In the genomic region with DNA sequence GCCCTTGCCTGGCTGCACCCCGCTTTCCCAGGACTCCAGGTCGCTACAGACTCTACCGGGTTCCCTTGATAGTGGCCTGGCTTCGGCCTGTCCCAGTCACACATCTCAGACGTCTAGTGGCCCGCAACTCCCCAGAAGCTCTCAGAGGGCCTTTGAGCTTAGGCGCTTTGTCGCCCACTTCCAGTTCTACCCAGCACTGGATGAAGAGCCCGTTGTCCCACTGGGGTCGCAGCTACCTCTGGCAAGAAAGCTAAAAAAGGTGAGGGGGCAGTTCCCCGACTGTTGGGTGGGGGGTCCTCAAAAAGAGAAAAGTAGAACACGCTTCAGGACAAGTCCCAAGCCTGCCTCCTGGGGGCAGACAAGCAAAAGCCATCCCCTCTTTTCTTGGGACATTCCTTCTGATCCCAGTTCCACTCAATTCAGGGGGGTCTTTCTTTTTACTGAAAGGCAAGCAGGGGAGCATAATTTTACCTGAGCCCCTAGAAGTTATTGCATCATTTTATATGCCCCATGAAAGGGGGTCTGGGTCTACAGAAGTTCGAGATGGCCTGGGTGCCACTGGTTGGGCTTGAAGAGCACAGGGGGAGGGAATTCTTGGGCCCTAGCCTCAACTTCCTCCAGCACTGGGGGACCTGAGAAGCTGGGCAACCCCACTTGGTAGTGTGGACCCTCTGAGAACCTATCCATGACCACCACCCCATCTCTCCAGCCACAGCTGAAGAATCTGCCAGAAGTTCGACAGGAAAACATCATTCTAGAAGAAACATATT, we compare ENCODE assay signal across 8 mouse cellular contexts. TPM values are rescaled to one million over a fixed set of nuclear protein-coding genes. Genes with fewer than 3 reads are reported as not detected.
A peak's percentile ranks its signal among the peaks of the same experiment; 100 is the strongest.
DNase-seq lines count a peak whose midpoint lies in the region; ATAC-seq and TF ChIP-seq lines count a peak whose summit lies in the region.

No protein-coding gene starts in this region.

- H3K9me3 ChIP-seq in lung, postnatal 0 days (ENCODE audit: low read length), result no peaks in the 10 kb centered on the region
- H3K9me3 ChIP-seq in forebrain, postnatal 0 days (ENCODE audit: low read length), result no peaks in the 10 kb centered on the region
- no peaks in the 10 kb centered on the region for H3K9me3 ChIP-seq in neural tube, embryonic 14.5 days (ENCODE audit: control insufficient read depth, low read length)

- TF ChIP-seq CTCF in lung, postnatal 0 days (IDR thresholded peaks at IDR 0.05), result peak; percentile 42; the same call in 1 of the 2 replicates
- TF ChIP-seq CTCF in forebrain, postnatal 0 days (IDR thresholded peaks at IDR 0.05; ENCODE audit: low read depth), result peak; percentile 56

- peak overlapping the region; percentile 24; the same call in 1 of the 2 replicates for H3K4me3 ChIP-seq in lung, postnatal 0 days (ENCODE audit: low read depth, low read length)
- H3K4me3 ChIP-seq in forebrain, postnatal 0 days (ENCODE audit: low read depth, low read length), result peak overlapping the region; percentile 22; the same call in 1 of the 2 replicates
- H3K4me3 ChIP-seq in neural tube, embryonic 14.5 days (ENCODE audit: low read depth, low read length), result peak overlapping the region; percentile 24

- peak overlapping the region; percentile 48 for H3K4me2 ChIP-seq in lung, postnatal 0 days (replicated peaks; ENCODE audit: low read depth, low read length)
- H3K4me2 ChIP-seq in forebrain, postnatal 0 days (ENCODE audit: low read depth), result peak overlapping the region; percentile 34
- peak overlapping the region; percentile 62 for H3K4me2 ChIP-seq in neural tube, embryonic 14.5 days (ENCODE audit: low read depth, low read length)

- no peak for DNase-seq in lung, postnatal 0 days (ENCODE audit: low spot score)
- no peak for DNase-seq in lung, postnatal 14 days
- no peak for DNase-seq in forebrain, postnatal 0 days
- peak; percentile 36 for DNase-seq in kidney, postnatal 14 days
- DNase-seq in T-cell, adult 2 months (ENCODE audit: low spot score), result no peak
- DNase-seq in left cerebral cortex, postnatal 36 days (ENCODE audit: low spot score in 2 of 2), result no peak
- no peak for DNase-seq in cerebellum, adult 11-12 months

- TF ChIP-seq EP300 in lung, postnatal 0 days (IDR thresholded peaks at IDR 0.05), result no peak

- H3K9ac ChIP-seq in lung, postnatal 0 days (replicated peaks; ENCODE audit: low read depth), result no peak overlapping the region
- H3K9ac ChIP-seq in forebrain, postnatal 0 days, result no peak overlapping the region
- peak overlapping the region; percentile 41 for H3K9ac ChIP-seq in neural tube, embryonic 14.5 days (replicated peaks; ENCODE audit: low read depth, low read length)

- peaks cover 15% of the 10 kb centered on the region; the same call in 1 of the 2 replicates for H3K4me1 ChIP-seq in lung, postnatal 0 days (ENCODE audit: insufficient read depth, low read depth, low read length)
- 0 out of 2 replicates have a peak, but pooled peaks cover 9% of the 10 kb centered on the region for H3K4me1 ChIP-seq in forebrain, postnatal 0 days (ENCODE audit: insufficient read depth)
- H3K4me1 ChIP-seq in neural tube, embryonic 14.5 days (ENCODE audit: control insufficient read depth, insufficient read depth, low read length), result peaks cover 13% of the 10 kb centered on the region

- no peak for ATAC-seq in lung, postnatal 0 days
- no peak for ATAC-seq in forebrain, postnatal 0 days
- ATAC-seq in neural tube, embryonic 14.5 days (ENCODE audit: low read depth), result no peak

- H3K27ac ChIP-seq in lung, postnatal 0 days (ENCODE audit: low read length), result no peak overlapping the region
- H3K27ac ChIP-seq in forebrain, postnatal 0 days (ENCODE audit: low read depth, low read length), result no peak overlapping the region
- no peak overlapping the region for H3K27ac ChIP-seq in neural tube, embryonic 14.5 days (ENCODE audit: low read depth, low read length)

- H3K27me3 ChIP-seq in lung, postnatal 0 days (replicated peaks; ENCODE audit: insufficient read depth, low read length), result peaks cover 41% of the 10 kb centered on the region
- H3K27me3 ChIP-seq in forebrain, postnatal 0 days (ENCODE audit: insufficient read depth, low read length), result peaks cover 71% of the 10 kb centered on the region
- H3K27me3 ChIP-seq in neural tube, embryonic 14.5 days (ENCODE audit: control insufficient read depth, insufficient read depth, low read length), result no peaks in the 10 kb centered on the region; the same call in 1 of the 2 replicates

- no peaks in the 10 kb centered on the region for H3K36me3 ChIP-seq in lung, postnatal 0 days (ENCODE audit: insufficient read depth, low read length)
- no peaks in the 10 kb centered on the region for H3K36me3 ChIP-seq in forebrain, postnatal 0 days (ENCODE audit: insufficient read depth)
- H3K36me3 ChIP-seq in neural tube, embryonic 14.5 days (ENCODE audit: control insufficient read depth, insufficient read depth, low read length), result no peaks in the 10 kb centered on the region

- 9% methylated on average over 14 of the region's 14 CpGs for WGBS in lung, postnatal 0 days
- WGBS in forebrain, postnatal 0 days, result 6% methylated on average over 14 of the region's 14 CpGs
- WGBS in neural tube, embryonic 14.5 days, result 11% methylated on average over 14 of the region's 14 CpGs

- intact Hi-C loops in left cerebral cortex, postnatal 36 days (cut with DNase I), result loop anchor here (5.0 to 10.0 kb wide), 3 partner anchors 1061 to 1269 kb away; no protein-coding TSS in a partner anchor

RNA-seq across cellular contexts. Expression of a gene that starts 3.5 kb away (rescaled TPM):
- 8.8 and 9.1 TPM in 2 replicates for polyA plus RNA-seq in lung, postnatal 0 days (2015; fragmentation: Nextera tagmentation; extraction: Ambion mirVana)
- total RNA-seq in forebrain, postnatal 0 days (2014; rRNA removed), result 12.9 and 13.0 TPM in 2 replicates
- 15.6 and 20.6 TPM in 2 replicates for polyA plus RNA-seq in forebrain, postnatal 0 days (2015; fragmentation: Nextera tagmentation; extraction: Ambion mirVana)
- 194 and 226 TPM in 2 replicates for polyA plus RNA-seq in neural tube, embryonic 14.5 days (2014; fragmentation: Nextera tagmentation; extraction: Ambion mirVana)
- 1 to 10 TPM; 2.9 to 6.1 TPM for total RNA-seq in left cerebral cortex, postnatal 36 days (2021)
